Mouse (Mus musculus) testis, adult 2 months (tissue): ENCODE results near the gene Hook2. TPM values are rescaled to one million over a fixed set of nuclear protein-coding genes. Genes with fewer than 3 reads are reported as not detected.

Experiments
- H3K27ac ChIP-seq: fragments of 200-500 bp; 2 replicates; pipeline ENCODE4 v1.5.1; 2012; ENCODE audit warnings: low read depth, low read length; ENCODE audit not compliant: control insufficient read depth, insufficient read depth
- H3K27me3 ChIP-seq: fragments of 200-500 bp; 2 replicates; pipeline ENCODE4 v1.6.1; 2012; ENCODE audit warnings: mild to moderate bottlenecking, low read length, moderate library complexity; ENCODE audit not compliant: control insufficient read depth, insufficient read depth
- H3K36me3 ChIP-seq: fragments of 200-500 bp; 2 replicates; pipeline ENCODE4 v1.6.1; 2012; ENCODE audit warnings: mild to moderate bottlenecking, low read length; ENCODE audit not compliant: control insufficient read depth, insufficient read depth
- H3K4me1 ChIP-seq: fragments of 200-500 bp; 2 replicates; pipeline ENCODE4 v1.6.1; 2012; ENCODE audit warnings: low read length; ENCODE audit not compliant: control insufficient read depth, insufficient read depth
- H3K4me3 ChIP-seq: fragments of 200-500 bp; 2 replicates; pipeline ENCODE4 v1.5.1; 2012; ENCODE audit warnings: low read depth, mild to moderate bottlenecking, low read length, moderate library complexity, mixed read lengths; ENCODE audit not compliant: control insufficient read depth
- CTCF ChIP-seq: fragments of 200-500 bp; IDR thresholded peaks from 2 replicates; pipeline ENCODE4 v1.5.1; 2012; ENCODE audit warnings: low read depth, mild to moderate bottlenecking, inconsistent platforms, low read length, moderate library complexity; ENCODE audit not compliant: control insufficient read depth, insufficient read depth, insufficient replicate concordance
- POLR2A ChIP-seq: fragments of 200-500 bp; IDR thresholded peaks from 2 replicates; pipeline ENCODE4 v1.6.1; 2012; ENCODE audit warnings: low read depth, mild to moderate bottlenecking, inconsistent platforms, low read length, moderate library complexity; ENCODE audit not compliant: control insufficient read depth
- polyA plus RNA-seq: library from polyadenylated mRNA; depleted of rRNA; stranded (reverse); fragments of >200 nt; gene quantifications from 2 replicates; pipeline ENCODE4 v1.2.3, GENCODE M21; 2012

The Hook2 gene
- polyA plus RNA-seq, 1 experiment: 55.4 TPM

DNA sequence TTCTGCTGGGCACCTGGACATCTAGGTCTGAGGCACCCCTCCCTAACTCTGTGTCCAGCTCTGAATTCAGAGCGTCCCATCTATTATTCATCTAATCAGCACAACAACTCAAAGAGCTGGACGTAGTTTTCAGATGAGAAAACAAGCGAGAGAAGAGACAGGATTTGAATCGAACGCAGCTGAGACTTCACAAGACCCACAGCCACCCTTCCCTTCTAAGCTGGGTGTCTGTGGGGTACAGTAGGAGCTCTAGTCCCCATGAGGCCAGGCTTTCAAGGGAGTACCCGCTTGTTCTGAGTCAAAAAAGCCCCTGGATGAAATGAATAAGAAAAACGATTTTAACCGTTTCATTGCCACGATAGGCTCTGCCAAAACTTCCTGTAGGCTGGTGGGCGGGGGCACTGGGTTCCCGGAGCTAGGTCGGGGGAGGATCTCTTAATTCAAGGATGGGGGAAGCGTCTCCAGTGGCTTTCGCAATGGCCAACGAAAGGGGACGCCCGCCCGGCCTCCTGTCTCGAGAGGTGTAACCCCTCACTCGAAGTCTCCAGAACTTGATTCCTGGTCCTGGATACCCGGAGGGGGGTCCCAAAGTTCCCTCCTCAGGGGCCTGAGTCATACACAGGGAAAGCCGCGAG, 5.2 kb upstream of the Hook2 start:
- Histone ChIP-seq H3K27ac (peak overlapping the region; percentile 80), H3K4me3 (peak overlapping the region; percentile 90), H3K36me3 (no peaks in the 10 kb centered on the region), H3K27me3 (no peaks in the 10 kb centered on the region), H3K4me1 (peaks cover 35% of the 10 kb centered on the region)
- TF ChIP-seq CTCF (no peak), POLR2A (no peak)

DNA sequence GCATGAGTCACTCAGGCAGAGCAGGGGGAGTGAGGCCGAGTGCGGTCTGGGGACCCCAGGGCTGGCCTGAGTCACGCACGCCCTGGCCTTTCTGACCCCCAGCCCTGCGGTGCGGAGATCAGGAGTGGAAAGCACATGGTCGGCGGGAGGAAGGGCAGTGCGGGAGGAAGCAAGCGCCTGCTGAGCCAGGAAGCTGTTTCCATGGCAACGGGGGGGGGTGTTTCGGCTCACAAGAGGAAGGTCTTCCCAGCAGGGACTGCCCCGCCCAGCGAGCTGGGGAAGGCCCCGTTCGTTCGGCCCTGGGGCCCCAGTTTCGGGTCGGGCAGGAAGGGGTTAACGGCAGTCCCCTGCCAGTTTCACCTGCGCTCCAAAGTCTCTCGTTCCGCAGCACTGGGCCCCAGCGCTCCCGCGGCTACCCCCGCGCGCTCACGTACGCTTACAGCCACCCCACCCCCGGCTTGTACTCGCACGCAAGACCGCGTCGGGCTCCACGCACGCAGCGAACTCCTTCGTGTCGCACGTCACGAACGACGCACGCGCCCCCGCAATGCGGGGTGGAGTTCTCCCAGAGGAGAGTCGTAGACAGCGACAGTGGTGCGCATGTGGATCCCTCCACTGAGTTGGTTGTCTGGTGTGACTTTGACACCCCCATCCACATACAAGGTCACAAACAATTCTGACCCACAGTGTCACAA, 4.6 kb upstream of the Hook2 start:
- Histone ChIP-seq H3K4me1 (peaks cover 32% of the 10 kb centered on the region), H3K27ac (peak overlapping the region; percentile 80), H3K36me3 (no peaks in the 10 kb centered on the region), H3K27me3 (no peaks in the 10 kb centered on the region), H3K4me3 (peak overlapping the region; percentile 90)
- TF ChIP-seq CTCF (no peak), POLR2A (peak; percentile 53; the same call in 1 of the 2 replicates)

DNA sequence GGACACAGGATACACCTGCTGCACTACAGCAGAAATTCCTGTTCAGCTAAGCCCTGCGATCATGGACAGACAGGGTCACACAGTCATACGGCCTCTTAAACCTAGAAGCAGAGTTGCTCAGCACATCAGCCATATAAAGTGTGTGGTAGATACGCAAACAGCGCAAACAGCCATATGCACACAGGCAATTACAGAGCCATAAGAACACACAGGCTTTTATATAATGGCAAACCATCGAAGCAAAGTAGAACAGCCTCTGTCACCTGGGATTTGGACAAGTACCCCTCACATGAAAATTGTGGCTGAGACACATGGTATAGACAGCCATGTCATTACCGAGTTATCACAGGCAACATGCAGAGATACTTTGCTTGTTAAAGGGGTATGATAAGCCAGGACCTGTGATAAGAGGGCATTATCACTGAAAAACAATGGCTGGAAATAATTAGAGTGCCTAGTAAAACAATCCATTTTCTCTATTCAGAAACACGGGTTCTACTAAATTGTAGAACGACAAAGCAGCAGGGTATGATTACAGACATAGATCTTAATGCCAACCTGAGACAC, 3.9 kb upstream of the Hook2 start:
- Histone ChIP-seq H3K4me1 (peaks cover 31% of the 10 kb centered on the region), H3K27me3 (no peaks in the 10 kb centered on the region)

DNA sequence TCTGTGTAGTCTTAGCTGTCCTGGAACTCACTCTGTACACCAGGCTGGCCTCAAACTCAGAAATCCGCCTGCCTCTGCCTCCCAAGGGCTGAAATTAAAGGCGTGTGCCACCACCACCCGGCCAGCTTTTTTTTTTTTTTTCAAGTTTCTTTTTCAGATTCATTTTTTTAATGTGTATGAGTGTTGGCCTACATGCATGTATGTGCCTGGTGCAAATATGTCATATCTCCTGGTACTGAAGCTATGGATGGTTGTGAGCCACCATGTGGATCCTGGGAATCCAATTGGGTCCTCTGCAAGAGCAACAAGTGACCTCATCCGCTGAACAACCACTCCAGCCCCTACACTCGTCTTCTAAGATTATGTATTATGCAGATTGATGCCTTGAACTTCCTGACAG, 3.0 kb upstream of the Hook2 start:
- H3K36me3 ChIP-seq: no peaks in the 10 kb centered on the region
- no peak for TF ChIP-seq POLR2A
- TF ChIP-seq CTCF: no peak
- H3K4me3 ChIP-seq: no peak overlapping the region
- H3K27me3 ChIP-seq: no peaks in the 10 kb centered on the region
- peaks cover 28% of the 10 kb centered on the region for H3K4me1 ChIP-seq
- H3K27ac ChIP-seq: no peak overlapping the region

More for the DNA sequence above, 3.9 kb upstream of the Hook2 start:
- Histone ChIP-seq H3K27ac (no peak overlapping the region; the same call in 1 of the 2 replicates), H3K36me3 (no peaks in the 10 kb centered on the region), H3K4me3 (peak overlapping the region; percentile 90)
- TF ChIP-seq POLR2A: no peak
- TF ChIP-seq CTCF: no peak

DNA sequence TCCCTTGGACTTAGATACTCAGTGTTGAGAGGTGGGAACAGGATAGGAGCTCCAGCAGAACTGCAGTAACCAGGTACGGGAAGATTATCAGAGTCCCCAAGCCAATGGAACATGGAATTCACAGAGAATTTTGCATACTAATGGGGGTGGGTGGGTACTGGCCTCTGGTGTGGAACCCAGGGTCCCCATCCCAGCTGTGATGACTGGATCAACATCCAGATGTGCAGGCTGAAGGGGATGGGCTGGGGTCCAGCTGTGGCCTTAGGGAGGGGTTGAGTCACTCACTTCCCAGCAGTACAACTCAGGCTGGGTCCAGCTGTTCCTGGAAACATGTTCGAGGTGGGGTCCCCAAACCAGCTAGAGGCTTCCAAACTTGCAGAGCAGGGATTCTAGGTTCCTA, 2.5 kb upstream of the Hook2 start:
- Histone ChIP-seq H3K4me1 (peaks cover 28% of the 10 kb centered on the region), H3K27me3 (no peaks in the 10 kb centered on the region), H3K36me3 (no peaks in the 10 kb centered on the region), H3K27ac (no peak overlapping the region), H3K4me3 (no peak overlapping the region)
- no peak for TF ChIP-seq POLR2A
- no peak for TF ChIP-seq CTCF

DNA sequence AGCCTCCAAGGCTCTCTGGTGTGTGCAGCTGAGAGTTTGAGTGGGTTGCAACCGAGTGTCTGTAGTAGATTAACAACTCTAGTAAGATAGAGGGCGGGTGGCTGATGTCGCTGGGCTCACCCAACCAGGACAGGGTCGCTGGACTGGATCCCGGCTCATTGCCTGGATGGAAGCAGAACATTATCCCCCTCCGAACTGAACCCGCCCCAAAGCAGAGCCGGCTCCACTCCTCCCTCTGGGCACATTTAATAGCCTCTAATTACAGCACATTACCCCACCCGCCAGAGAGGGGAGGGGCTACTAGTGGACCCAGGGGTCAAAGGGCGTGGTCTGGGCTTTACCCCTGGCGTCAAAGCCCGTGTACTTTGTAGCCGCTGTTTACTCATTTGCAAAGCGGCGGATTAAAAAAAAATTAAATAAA, 1.1 kb upstream of the Hook2 start:
- Histone ChIP-seq H3K27me3 (no peaks in the 10 kb centered on the region), H3K4me3 (no peak overlapping the region)

DNA sequence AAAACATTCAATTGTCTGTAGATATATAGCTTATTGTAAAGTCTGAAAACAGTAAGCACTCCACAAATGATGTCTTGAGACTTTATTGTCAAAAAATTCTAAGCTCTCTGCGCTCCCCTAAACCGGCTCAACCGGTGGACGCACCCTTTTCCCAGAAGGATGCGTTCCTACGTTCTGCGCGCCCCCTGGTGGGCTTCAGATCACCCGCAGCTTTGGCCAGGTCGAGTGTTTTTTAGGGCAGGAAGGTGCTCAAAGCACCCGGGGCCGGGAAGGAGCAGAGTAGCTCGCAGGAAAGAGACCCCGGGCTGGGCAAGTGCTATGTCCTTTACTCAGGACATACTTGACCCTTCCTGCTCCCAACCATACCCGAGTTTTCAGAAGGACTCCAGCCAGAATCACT, 593 bp upstream of the Hook2 start:
- H3K27ac ChIP-seq: peak overlapping the region; percentile 62
- H3K4me3 ChIP-seq: peak overlapping the region; percentile 81
- H3K27me3 ChIP-seq: no peaks in the 10 kb centered on the region
- no peaks in the 10 kb centered on the region for H3K36me3 ChIP-seq
- H3K4me1 ChIP-seq: peaks cover 26% of the 10 kb centered on the region
- TF ChIP-seq POLR2A (no peak), CTCF (peak; percentile 84)

More for the DNA sequence above, 1.1 kb upstream of the Hook2 start:
- Histone ChIP-seq H3K4me1 (peaks cover 28% of the 10 kb centered on the region), H3K36me3 (no peaks in the 10 kb centered on the region), H3K27ac (no peak overlapping the region)
- TF ChIP-seq CTCF: no peak
- no peak for TF ChIP-seq POLR2A
